Mouse (Mus musculus) forebrain, embryonic 11.5 days (tissue): ENCODE data around the gene Usp2. TPM values are rescaled to one million over a fixed set of nuclear protein-coding genes. Genes with fewer than 3 reads are reported as not detected.

Source experiments
- ATAC-seq: fragments of 200-750 bp; cut with Nextera tagmentation; replicated peaks from 2 replicates; pipeline ENCODE4 v1.8.0; 2017; ENCODE audit warnings: moderate TSS enrichment; ENCODE audit not compliant: low FRiP score
- DNase-seq: peaks from one replicate; pipeline ENCODE4 v3.0.0-alpha.2; 2017; ENCODE audit warnings: low spot score
- H3K27ac ChIP-seq: fragments of 300-500 bp; sonication (generic); 2 replicates; pipeline ENCODE4 v1.5.1; 2014; ENCODE audit warnings: low read depth, low read length
- H3K27me3 ChIP-seq: fragments of 300-500 bp; sonication (generic); 2 replicates; pipeline ENCODE4 v1.6.1; 2014; ENCODE audit warnings: mild to moderate bottlenecking, low read length, mixed read lengths; ENCODE audit not compliant: control insufficient read depth, insufficient read depth
- H3K36me3 ChIP-seq: fragments of 300-500 bp; sonication (generic); 2 replicates; pipeline ENCODE4 v1.6.1; 2014; ENCODE audit warnings: mild to moderate bottlenecking, low read length, moderate library complexity, mixed read lengths; ENCODE audit not compliant: control insufficient read depth, insufficient read depth
- H3K4me1 ChIP-seq: fragments of 300-500 bp; sonication (generic); replicated peaks from 2 replicates; pipeline ENCODE4 v1.6.1; 2014; ENCODE audit warnings: low read length, mixed read lengths; ENCODE audit not compliant: control insufficient read depth, insufficient read depth
- H3K4me2 ChIP-seq: fragments of 300-500 bp; sonication (generic); 2 replicates; pipeline ENCODE4 v1.6.1; 2014; ENCODE audit warnings: low read depth, mild to moderate bottlenecking, low read length, moderate library complexity, mixed read lengths; ENCODE audit not compliant: severe bottlenecking
- H3K4me3 ChIP-seq: fragments of 300-500 bp; sonication (generic); 2 replicates; pipeline ENCODE4 v1.5.1; 2014; ENCODE audit warnings: low read depth, low read length
- H3K9ac ChIP-seq: fragments of 300-500 bp; sonication (generic); 2 replicates; pipeline ENCODE4 v1.6.1; 2014; ENCODE audit warnings: low read length
- H3K9me3 ChIP-seq: fragments of 300-500 bp; sonication (generic); 2 replicates; pipeline ENCODE4 v1.6.1; 2016; ENCODE audit warnings: low read length, mixed read lengths; ENCODE audit not compliant: control insufficient read depth
- WGBS: fragments of 180-500 bp; shearing (Covaris S2); extraction: QIAGEN DNeasy Blood & Tissue Kit; methylation state at CpG from one replicate; pipeline ENCODE4 v1.1.7; 2014; 5-methylcytosine and 5-hydroxymethylcytosine counted together
- polyA plus RNA-seq: library from polyadenylated mRNA; unstranded; fragments of >200 nt; fragmentation: Nextera tagmentation; extraction: Ambion mirVana; gene quantifications from 2 replicates; pipeline ENCODE4 v1.2.1, GENCODE M21; 2014

Usp2 gene
- polyA plus RNA-seq, 1 experiment from 2014 or later, result 12.7 TPM

DNA sequence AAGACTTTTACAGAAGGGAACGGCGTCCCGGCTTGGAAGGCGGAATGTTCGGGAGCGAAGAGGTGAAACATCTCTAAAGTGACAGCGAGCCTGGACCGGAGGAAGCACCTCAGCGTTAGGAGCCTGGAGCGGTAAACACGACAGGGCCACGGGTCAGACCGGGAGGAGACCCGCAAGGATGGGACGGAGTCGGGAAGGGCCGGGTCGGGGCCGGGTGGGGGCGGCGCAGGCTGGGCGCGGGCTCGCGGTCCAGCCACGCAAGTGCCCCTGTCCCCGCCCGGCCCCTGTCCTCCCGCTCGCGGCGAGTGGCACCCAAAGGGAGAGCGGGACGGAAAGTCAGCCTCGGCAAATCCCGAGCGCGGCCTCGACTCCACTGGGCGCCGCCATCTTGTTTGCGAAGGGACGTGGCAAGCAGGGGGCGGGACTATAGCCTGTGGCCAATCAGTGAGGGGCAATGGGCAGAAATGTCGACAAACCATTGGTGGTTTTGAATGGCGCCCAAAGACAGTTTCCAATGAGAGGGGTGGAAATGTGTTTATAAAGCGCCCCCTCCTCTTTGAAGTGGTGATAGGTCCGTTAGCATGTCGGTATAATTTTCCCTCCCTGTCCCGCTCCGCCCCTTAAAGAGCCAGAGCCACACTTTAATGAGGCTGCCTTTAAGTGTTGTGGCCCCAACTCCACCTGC, 46.4 kb downstream of the Usp2 start, which contains the start of the genes Gm49380 and Rnf26:
Gm49380 (minus strand) TSS at position 396 of the 685 bp plus-strand sequence.
Rnf26 (minus strand) TSS at position 413 of the 685 bp plus-strand sequence.
- no peaks in the 10 kb centered on the region; the same call in 1 of the 2 replicates for H3K36me3 ChIP-seq
- ATAC-seq (peak; percentile 95), DNase-seq (peak; percentile 95)
- WGBS, result under 1% methylated on average over 51 of the region's 51 CpGs
- H3K9me3 ChIP-seq, result no peaks in the 10 kb centered on the region
- H3K27ac ChIP-seq, result no peak within 1 kb of the TSS
- H3K4me2 ChIP-seq, result peak within 1 kb of the TSS; percentile 55
- H3K4me3 ChIP-seq, result peak within 1 kb of the TSS; percentile 84
- peak within 1 kb of the TSS; percentile 85 for H3K9ac ChIP-seq
- H3K27me3 ChIP-seq, result no peaks in the 10 kb centered on the region
- H3K4me1 ChIP-seq, result peaks cover 13% of the 10 kb centered on the region

DNA sequence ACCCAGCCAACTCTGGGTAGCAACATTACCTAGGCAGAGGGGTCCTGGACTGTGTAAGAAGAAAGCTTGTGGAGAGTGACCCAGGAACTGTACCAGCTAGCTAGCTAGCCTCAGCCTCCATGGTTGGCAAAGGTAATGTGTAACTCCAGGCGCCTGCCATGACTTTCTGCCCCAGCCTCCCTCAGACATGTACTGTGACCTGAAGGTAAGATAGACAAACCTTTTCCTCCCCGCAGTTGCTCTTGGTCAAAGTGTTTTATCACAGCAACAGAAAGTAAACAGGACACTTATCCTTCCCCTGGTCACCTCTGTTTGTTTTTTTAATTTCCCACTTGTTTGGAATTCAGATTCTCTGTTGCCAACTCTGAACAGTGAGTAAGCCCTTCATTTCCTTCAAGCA, 47.6 kb downstream of the Usp2 start:
- Histone ChIP-seq H3K9me3 (no peaks in the 10 kb centered on the region), H3K4me1 (peaks cover 5% of the 10 kb centered on the region; the same call in 1 of the 2 replicates), H3K27me3 (no peaks in the 10 kb centered on the region), H3K36me3 (no peaks in the 10 kb centered on the region), H3K27ac (no peak overlapping the region), H3K9ac (no peak overlapping the region), H3K4me3 (no peak overlapping the region), H3K4me2 (no peak overlapping the region)
- DNase-seq, result no peak
- WGBS, result 89% methylated on average over 2 of the region's 2 CpGs
- no peak for ATAC-seq

DNA sequence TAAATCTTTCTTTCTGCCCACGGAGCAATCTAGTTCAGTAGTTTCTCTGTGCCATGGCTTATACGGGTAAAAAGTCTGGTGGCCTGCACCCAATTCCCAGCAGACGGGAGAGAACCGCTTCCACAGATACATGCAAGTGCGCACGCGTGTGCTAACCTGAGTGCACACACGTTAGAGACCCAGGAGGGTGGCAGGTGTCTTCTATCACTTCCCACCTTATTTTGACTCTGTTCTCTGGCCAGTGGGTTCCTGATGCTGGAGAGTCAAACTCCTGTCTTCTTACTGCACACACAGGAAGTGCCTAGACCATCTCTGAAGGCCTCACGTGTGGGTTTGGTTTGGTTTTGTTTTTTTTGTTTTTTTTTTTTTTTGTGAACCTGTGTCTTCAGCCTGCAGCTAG, 48.8 kb downstream of the Usp2 start:
- 90% methylated on average over 9 of the region's 9 CpGs for WGBS
- no peaks in the 10 kb centered on the region for H3K36me3 ChIP-seq
- no peak overlapping the region for H3K9ac ChIP-seq
- no peaks in the 10 kb centered on the region for H3K9me3 ChIP-seq
- H3K4me1 ChIP-seq, result no peaks in the 10 kb centered on the region
- H3K27ac ChIP-seq, result no peak overlapping the region
- H3K4me3 ChIP-seq, result no peak overlapping the region
- no peaks in the 10 kb centered on the region for H3K27me3 ChIP-seq
- DNase-seq (no peak), ATAC-seq (no peak)
- H3K4me2 ChIP-seq, result no peak overlapping the region

DNA sequence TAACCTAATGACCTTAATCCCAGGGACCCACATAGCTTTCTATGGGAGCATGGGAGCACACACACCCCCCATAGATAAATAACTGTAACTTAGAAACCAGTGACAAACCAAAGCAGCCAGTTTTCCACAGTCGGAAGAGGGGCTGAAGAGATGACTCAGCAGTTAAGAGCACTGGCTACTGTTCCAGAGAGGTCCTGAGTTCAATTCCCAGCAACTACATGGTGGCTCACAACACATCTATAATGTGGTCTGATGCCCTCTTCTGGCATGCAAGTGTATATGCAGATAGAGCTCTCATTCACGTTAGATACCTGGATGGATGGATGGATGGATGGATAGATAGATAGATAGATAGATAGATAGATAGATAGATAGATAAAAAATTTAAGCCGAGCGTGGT, 49.4 kb downstream of the Usp2 start:
- H3K4me1 ChIP-seq, result no peaks in the 10 kb centered on the region
- 89% methylated on average over 4 of the region's 4 CpGs for WGBS
- H3K36me3 ChIP-seq, result no peaks in the 10 kb centered on the region
- H3K9me3 ChIP-seq, result no peaks in the 10 kb centered on the region
- DNase-seq (no peak), ATAC-seq (no peak)
- H3K27me3 ChIP-seq, result no peaks in the 10 kb centered on the region
- H3K27ac ChIP-seq, result no peak overlapping the region
- H3K9ac ChIP-seq, result no peak overlapping the region
- H3K4me2 ChIP-seq, result no peak overlapping the region
- no peak overlapping the region for H3K4me3 ChIP-seq

DNA sequence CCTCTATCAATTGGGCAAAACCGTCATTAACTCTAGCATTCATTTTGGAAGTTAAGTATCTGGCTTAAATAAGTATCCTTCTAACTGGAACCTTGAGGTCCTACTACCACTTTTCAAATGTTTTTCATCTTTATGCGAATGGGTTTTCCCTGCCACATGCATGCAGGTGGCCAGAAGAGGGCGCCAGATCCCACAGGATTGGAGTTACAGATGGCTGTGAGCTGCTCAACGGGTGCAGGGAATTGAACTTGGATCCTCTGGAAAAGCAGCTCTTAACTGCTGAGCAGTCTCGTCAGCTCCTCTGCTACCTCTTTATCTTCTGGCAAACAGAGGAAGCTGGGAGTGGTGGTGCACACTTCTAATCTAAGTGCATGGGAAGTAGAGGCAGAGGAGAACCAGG, 52.2 kb downstream of the Usp2 start:
- peak; percentile 72 for DNase-seq
- Histone ChIP-seq H3K27me3 (no peaks in the 10 kb centered on the region), H3K36me3 (no peaks in the 10 kb centered on the region), H3K4me2 (no peak overlapping the region), H3K9ac (no peak overlapping the region), H3K4me1 (no peaks in the 10 kb centered on the region), H3K9me3 (no peaks in the 10 kb centered on the region), H3K27ac (no peak overlapping the region), H3K4me3 (no peak overlapping the region)
- WGBS, result 53% methylated on average over 5 of the region's 5 CpGs
- no peak for ATAC-seq

DNA sequence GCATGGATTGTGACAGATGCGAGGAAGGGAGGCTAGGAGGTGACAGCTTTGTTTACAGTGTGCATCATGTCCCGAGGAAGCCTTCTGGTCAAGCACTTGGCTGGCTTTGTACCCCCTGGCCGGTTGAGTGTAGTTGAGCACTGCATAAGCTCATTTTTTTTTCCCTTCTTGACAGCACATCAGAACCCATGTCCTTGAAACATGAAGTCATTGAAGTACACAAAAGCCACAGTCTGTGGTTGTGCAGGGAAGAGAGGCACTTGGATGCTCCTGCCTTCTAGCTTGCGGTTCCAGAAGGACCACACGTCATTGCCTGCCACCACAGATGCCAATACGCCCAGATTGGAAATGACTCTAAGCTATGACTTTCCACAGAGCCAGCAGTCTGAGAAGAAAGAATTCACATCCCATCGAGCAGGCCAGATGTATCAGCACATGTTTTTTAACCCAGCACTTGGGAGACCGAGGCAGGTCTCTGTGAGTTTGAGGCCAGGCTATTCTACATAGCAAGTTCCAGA, 53.2 kb downstream of the Usp2 start:
- no peak overlapping the region for H3K27ac ChIP-seq
- no peak overlapping the region for H3K9ac ChIP-seq
- H3K4me2 ChIP-seq, result no peak overlapping the region
- no peaks in the 10 kb centered on the region for H3K27me3 ChIP-seq
- no peak for ATAC-seq
- no peaks in the 10 kb centered on the region for H3K36me3 ChIP-seq
- 86% methylated on average over 8 of the region's 8 CpGs for WGBS
- no peaks in the 10 kb centered on the region for H3K9me3 ChIP-seq
- no peak for DNase-seq
- no peak overlapping the region for H3K4me3 ChIP-seq
- no peaks in the 10 kb centered on the region for H3K4me1 ChIP-seq

DNA sequence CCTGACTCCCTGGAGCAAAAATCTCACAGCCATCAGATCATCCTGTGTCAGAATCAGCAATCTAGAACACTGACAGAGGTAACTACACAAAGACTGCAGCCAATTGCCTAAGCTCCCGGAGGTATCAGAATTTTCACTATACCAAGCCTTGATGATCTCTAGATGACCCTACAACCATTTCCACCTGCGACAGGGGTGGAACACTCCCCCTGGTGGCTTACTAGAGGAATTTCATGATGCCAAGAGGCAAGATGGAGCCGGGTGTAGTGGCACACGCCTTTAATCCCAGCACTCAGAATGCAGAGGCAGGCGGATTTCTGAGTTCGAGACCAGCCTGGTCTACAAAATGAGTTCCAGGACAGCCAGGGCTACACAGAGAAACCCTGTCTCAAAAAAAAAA, 57.5 kb downstream of the Usp2 start:
- Histone ChIP-seq H3K36me3 (no peaks in the 10 kb centered on the region), H3K4me1 (no peaks in the 10 kb centered on the region; the same call in 1 of the 2 replicates), H3K4me2 (no peak overlapping the region), H3K27me3 (no peaks in the 10 kb centered on the region), H3K4me3 (no peak overlapping the region), H3K27ac (no peak overlapping the region), H3K9me3 (no peaks in the 10 kb centered on the region), H3K9ac (no peak overlapping the region)
- ATAC-seq, result no peak
- 70% methylated on average over 6 of the region's 6 CpGs for WGBS
- DNase-seq, result no peak

DNA sequence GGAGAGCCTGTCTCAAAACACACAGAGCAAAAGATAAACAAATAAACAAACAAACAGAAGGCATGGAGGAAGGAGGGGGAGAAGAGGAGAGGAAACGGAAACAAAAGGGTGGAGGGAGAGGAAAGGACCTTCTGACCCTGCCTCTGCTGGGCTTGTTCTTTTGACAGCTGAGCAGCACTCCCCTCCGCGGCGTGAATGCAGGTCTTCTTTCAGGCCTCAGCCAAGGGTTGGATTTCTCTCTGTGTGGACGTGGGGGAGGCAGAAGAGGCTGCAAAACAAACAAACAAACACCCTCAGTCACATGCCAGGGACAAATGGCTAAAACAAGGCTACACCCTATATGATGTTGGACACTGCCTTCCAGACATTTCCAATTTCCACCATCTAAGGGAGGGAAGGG, 58.2 kb downstream of the Usp2 start:
- ATAC-seq (no peak), DNase-seq (no peak)
- Histone ChIP-seq H3K4me2 (no peak overlapping the region), H3K27ac (no peak overlapping the region), H3K27me3 (no peaks in the 10 kb centered on the region), H3K4me3 (no peak overlapping the region), H3K4me1 (peaks cover 2% of the 10 kb centered on the region; the same call in 1 of the 2 replicates), H3K36me3 (no peaks in the 10 kb centered on the region), H3K9ac (no peak overlapping the region), H3K9me3 (no peaks in the 10 kb centered on the region)
- 53% methylated on average over 5 of the region's 5 CpGs for WGBS
